9 mouse cellular contexts compared by ENCODE assay signal in genomic region chr11:89027955-89028361, GRCm38 (mm10). TPM values are rescaled to one million over a fixed set of nuclear protein-coding genes. Genes with fewer than 3 reads are reported as not detected.
DNase-seq lines count a peak whose midpoint lies in the region; ATAC-seq lines count a peak whose summit lies in the region.
"Had no signal": no experiment of that assay in that cellular context is flagged by ENCODE, and none has a peak within 500 bp of the region (broad histone marks: within the 10 kb centered on the region; RNA-seq: fewer than 3 reads in every experiment).

No protein-coding gene starts in this region.

- H3K27me3 ChIP-seq in intestine, embryonic 14.5 days (replicated peaks; ENCODE audit: control insufficient read depth, insufficient read depth, low read length) = no peaks in the 10 kb centered on the region

- no peaks in the 10 kb centered on the region for H3K9me3 ChIP-seq in intestine, embryonic 14.5 days (ENCODE audit: control insufficient read depth, low read length)

- intact Hi-C loops in left cerebral cortex, postnatal 36 days (cut with DNase I) = no loop called here

- WGBS in intestine, embryonic 14.5 days = 72% methylated on average over 10 of the region's 10 CpGs

- H3K4me1 ChIP-seq in intestine, embryonic 14.5 days (replicated peaks; ENCODE audit: control insufficient read depth, insufficient read depth, low read length) = peaks cover 8% of the 10 kb centered on the region

- H3K9ac ChIP-seq in intestine, embryonic 14.5 days (ENCODE audit: low read length) = no peak overlapping the region

- H3K4me2 ChIP-seq in intestine, embryonic 14.5 days (ENCODE audit: low read length) = no peak overlapping the region

- no peak for ATAC-seq in intestine, embryonic 14.5 days (replicated peaks; ENCODE audit: low FRiP score, low TSS enrichment, low read depth)
- ATAC-seq in megakaryocyte-erythroid progenitor cell, adult 5-6 weeks (replicated peaks; ENCODE audit: low FRiP score, low TSS enrichment, poor library complexity, severe bottlenecking) = peak; percentile 51

- H3K36me3 ChIP-seq in intestine, embryonic 14.5 days (ENCODE audit: control insufficient read depth, insufficient read depth, low read length) = no peaks in the 10 kb centered on the region

- H3K27ac ChIP-seq in intestine, embryonic 14.5 days (ENCODE audit: low read depth) = peak overlapping the region; percentile 11; the same call in 1 of the 2 replicates
- H3K27ac ChIP-seq: kidney, postnatal 0 days had no signal

- peak; percentile 51 for DNase-seq in 416B (ENCODE audit: low read depth)
- DNase-seq in T-cell, adult 2 months (ENCODE audit: low spot score) = peak; percentile 50
- DNase-seq in intestine, embryonic 14.5 days (ENCODE audit: low spot score) = no peak
- DNase-seq in frontal cortex, postnatal 14 days (ENCODE audit: low spot score in 2 of 2) = no peak
- DNase-seq in left cerebral cortex, adult 11 months (ENCODE audit: low spot score) = no peak
- DNase-seq in left cerebral cortex, postnatal 36 days (ENCODE audit: low spot score in 2 of 2) = no peak
- DNase-seq in adrenal gland, adult 8-10 months = no peak

- no peak overlapping the region for H3K4me3 ChIP-seq in intestine, embryonic 14.5 days (ENCODE audit: low read depth, low read length)

RNA-seq across cellular contexts. Expression of gene Trim25, which starts 28.8 kb away (rescaled TPM):
- polyA plus RNA-seq in intestine, embryonic 14.5 days (2014; fragmentation: Nextera tagmentation; extraction: Ambion mirVana) = 21.0 and 23.2 TPM in 2 replicates
- 35.5 and 49.4 TPM in 2 replicates for total RNA-seq in megakaryocyte-erythroid progenitor cell, adult 5-6 weeks (2014; fragmentation: Nextera tagmentation)
- total RNA-seq in megakaryocyte-erythroid progenitor cell, adult 5-6 weeks (2017) = 28.0 and 30.7 TPM in 2 replicates
- 1 to 10 TPM; 4.1 to 4.9 TPM for total RNA-seq in left cerebral cortex, postnatal 36 days (2021)
- 100 to 1,000 TPM; 136 to 188 (median 157) TPM for total RNA-seq in adrenal gland, adult 8-10 months (2022)

RNA-seq across cellular contexts. Expression of gene Dgke, which starts 38.7 kb away (rescaled TPM):
- 4.3 and 5.1 TPM in 2 replicates for polyA plus RNA-seq in intestine, embryonic 14.5 days (2014; fragmentation: Nextera tagmentation; extraction: Ambion mirVana)
- 5.8 and 6.9 TPM in 2 replicates for total RNA-seq in megakaryocyte-erythroid progenitor cell, adult 5-6 weeks (2014; fragmentation: Nextera tagmentation)
- 5.4 and 6.2 TPM in 2 replicates for total RNA-seq in megakaryocyte-erythroid progenitor cell, adult 5-6 weeks (2017)
- 10 to 100 TPM; 55.6 to 57.2 TPM for total RNA-seq in left cerebral cortex, postnatal 36 days (2021)
- total RNA-seq in adrenal gland, adult 8-10 months (2022) = 10 to 100 TPM; 10.7 to 17.0 (median 14.3) TPM

RNA-seq across cellular contexts. Expression of gene Gm525, which starts 45.7 kb away (rescaled TPM):
- 0.59 and 1.1 TPM in 2 replicates for polyA plus RNA-seq in intestine, embryonic 14.5 days (2014; fragmentation: Nextera tagmentation; extraction: Ambion mirVana)
- not detected in 2 replicates for total RNA-seq in megakaryocyte-erythroid progenitor cell, adult 5-6 weeks (2014; fragmentation: Nextera tagmentation)
- total RNA-seq in megakaryocyte-erythroid progenitor cell, adult 5-6 weeks (2017) = not detected in 2 replicates
- total RNA-seq in left cerebral cortex, postnatal 36 days (2021) = not detected
- total RNA-seq in adrenal gland, adult 8-10 months (2022) = not detected

RNA-seq across cellular contexts. Expression of gene Coil, which starts 57.9 kb away (rescaled TPM):
- polyA plus RNA-seq in intestine, embryonic 14.5 days (2014; fragmentation: Nextera tagmentation; extraction: Ambion mirVana) = 10.4 and 11.0 TPM in 2 replicates
- 12.0 and 13.1 TPM in 2 replicates for total RNA-seq in megakaryocyte-erythroid progenitor cell, adult 5-6 weeks (2014; fragmentation: Nextera tagmentation)
- total RNA-seq in megakaryocyte-erythroid progenitor cell, adult 5-6 weeks (2017) = 15.8 and 17.1 TPM in 2 replicates
- total RNA-seq in left cerebral cortex, postnatal 36 days (2021) = 10 to 100 TPM; 20.6 to 21.1 TPM
- total RNA-seq in adrenal gland, adult 8-10 months (2022) = 10 to 100 TPM in 3 of 4 experiments, 1 to 10 TPM in 1; 9.1 to 16.0 (median 12.9) TPM

Comparison
In these comparisons a context has a peak if more than half of its experiments do, and no peak if none do; other contexts are left out.
1. DNase-seq: peak in 416B (single experiment) and T-cell, adult 2 months (single experiment); none in intestine, embryonic 14.5 days (single experiment), frontal cortex, postnatal 14 days (0 of 2), left cerebral cortex, adult 11 months (single experiment), left cerebral cortex, postnatal 36 days (0 of 2) and adrenal gland, adult 8-10 months (single experiment).
2. RNA of gene Trim25, which starts 28.8 kb away (total RNA-seq): 136 to 188 TPM in adrenal gland, adult 8-10 months and 28.0 to 49.4 TPM in megakaryocyte-erythroid progenitor cell, adult 5-6 weeks; 4.1 to 4.9 TPM in left cerebral cortex, postnatal 36 days; every median in the first group is over 4 times any median in the second.